Mouse (Mus musculus) urinary bladder, adult 18-20 months (tissue): ENCODE measurements around the gene Sorl1.
A peak's percentile ranks its signal among the peaks of the same experiment; 100 is the strongest.

Experiments used
- DNase-seq, 2 experiments: peaks; one replicate each; pipeline ENCODE4 v3.0.0; 2022; ENCODE audit warnings: low spot score in 2 of 2, mixed read lengths in 2 of 2

Sorl1 gene

DNA sequence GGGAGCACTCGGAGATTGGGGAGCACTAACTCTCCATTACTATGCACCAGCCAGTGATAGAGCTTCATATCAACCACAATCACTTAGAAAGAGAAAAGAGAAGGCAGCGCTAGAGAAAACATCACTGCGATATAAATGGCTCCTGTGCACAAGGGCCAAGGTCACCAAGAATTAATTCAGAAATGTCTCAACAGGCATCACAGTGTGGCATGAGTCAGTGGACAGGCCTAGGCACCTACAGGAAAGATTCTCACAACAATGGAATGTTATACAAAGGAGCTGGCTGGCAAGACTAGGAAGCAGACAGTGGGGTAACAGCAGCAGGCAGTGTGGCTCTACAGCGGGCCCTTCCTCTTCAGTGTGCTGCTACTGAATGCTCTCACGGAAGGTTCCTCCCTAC lies 115.6 kb downstream of the Sorl1 start:
- peak in 1 of 2 experiments; percentile 46 for DNase-seq

DNA sequence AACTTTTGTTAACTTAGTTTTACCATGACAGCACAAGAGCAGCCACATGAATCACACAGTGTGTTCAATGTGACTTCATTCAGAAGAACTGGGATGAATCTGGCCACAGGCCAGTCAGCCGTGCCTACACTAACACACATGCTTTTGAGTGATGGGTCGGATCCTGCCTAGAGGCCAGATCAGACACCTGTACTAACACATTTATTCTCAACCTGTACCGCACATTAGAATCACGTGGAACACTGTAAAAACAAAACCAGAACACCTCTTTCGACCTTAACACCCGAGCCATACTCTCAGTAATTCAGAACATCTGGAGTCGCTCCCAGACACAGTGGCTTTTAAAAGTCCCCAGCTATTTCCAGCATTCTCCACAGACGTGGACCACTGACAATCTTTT lies 119.0 kb downstream of the Sorl1 start:
- DNase-seq = no peak

DNA sequence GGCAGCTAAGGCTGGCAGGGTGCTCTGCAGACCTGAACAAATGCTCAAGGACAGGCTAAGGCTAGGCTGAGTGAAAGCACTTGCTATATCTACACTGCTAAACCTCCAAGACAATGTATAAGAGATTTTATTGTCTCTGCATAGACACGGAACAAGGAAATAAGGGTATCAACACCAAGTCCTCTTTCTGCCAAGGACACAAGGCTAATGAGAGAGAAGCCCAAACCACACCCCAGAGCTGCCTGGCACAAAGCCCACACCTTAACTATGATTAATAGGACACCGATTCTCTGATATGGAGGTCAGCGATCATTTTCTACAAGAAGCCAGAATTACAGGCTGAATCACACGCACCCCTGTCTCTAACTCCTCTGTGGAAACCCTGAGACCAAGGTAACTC lies 120.0 kb downstream of the Sorl1 start:
- DNase-seq = peak; percentile 38 to 50

DNA sequence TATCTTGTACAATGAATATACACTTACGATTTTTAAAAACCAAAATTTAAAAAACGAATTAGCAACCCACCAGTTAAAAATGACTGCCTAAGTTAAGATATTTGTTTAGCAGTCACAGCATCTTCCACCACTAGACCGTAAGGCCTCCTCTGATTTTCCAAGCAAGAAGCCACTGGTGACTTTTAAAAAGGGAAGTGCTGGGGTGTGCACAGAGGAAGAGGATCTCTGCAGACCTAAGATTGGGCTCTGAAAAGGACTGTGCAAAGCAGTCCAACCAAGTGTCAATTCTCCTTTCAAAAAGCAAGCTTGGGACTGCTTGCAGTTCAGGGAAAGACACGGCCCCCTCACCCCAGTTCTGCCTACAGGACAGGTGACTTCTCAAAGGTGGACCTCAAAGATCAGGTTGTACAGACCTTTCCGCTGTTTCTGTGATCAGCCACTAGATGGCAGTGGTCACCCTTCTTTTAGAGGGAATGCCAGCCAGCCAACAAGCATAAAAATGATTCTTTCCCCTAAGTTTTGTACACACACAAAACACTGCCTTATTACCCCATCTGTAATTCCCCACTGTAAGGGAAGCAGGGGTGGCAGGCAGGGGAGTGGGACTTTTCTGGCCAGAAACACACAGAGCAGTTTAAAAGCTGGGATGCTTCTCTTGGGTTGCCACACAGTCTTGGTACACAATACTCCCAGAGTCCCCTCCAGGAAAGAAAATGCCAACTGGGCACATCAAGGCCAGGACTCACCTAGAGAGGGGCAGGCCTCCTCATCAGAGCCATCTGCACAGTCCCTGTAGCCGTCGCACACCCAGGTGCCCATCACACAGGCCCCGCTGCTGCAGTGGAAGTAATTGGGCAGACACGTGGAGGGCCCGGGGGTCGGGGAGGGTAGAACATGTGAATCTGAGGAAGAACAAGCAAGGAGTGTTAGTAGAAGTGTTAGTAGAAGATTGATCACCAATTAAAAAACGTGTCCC lies 124.3 kb downstream of the Sorl1 start:
- no peak for DNase-seq

DNA sequence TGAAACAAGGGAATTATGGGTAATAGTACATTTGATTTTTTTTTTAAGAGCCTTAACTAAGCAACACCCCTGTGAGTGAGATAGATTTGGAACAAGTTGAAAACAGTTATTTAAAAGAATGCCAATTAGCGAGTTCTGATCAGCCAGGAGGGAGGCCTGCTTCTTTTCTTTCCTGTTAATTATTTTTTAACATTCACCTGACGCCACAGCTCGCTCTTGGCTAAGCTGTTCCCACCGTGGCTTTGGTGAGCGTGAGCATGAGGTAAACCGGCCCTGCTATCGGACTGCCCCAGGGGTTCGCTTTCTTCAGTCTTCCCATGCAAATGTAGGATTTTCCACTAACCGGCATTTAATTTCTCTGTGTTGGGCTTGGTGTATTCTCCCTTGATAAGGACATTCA lies 128.8 kb downstream of the Sorl1 start:
- no peak for DNase-seq

DNA sequence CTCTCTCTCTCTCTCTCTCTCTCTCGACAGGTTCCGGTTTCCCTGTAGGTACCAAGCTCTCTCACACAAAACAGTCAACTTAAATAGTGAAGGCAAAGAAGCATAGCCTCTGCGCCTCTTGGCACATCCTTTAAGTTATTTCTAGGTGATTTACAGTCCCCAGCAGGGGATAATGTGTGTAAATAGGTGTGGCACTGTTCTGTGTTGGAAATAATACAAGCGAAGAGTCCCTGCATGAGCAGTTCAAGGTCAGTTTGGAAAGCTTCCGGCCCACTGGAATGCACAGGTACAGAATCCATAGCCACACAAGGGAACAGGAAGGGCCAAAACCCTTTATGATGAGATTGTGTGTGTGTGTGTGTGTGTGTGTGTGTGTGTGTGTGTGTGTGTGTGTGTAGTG lies 130.3 kb downstream of the Sorl1 start:
- no peak for DNase-seq

DNA sequence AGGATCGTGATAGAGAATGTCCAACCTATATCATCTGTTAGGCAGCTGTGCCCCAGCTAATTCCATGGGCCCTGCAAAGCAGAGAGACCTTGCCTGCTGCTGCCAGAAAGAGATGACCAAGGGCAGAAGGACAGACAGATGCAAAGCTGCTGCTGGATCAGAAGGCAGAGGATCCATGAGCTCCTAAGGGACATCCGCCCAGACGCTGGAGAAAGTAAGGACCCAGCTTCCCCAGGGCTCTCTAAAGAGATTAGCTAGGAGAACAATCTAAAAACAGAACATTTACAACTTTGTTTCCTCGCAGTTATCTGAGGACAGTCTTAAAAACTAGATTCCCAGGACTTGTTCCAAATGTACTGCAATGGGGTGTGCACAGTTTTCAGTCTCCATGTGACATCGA lies 131.3 kb downstream of the Sorl1 start:
- no peak for DNase-seq

DNA sequence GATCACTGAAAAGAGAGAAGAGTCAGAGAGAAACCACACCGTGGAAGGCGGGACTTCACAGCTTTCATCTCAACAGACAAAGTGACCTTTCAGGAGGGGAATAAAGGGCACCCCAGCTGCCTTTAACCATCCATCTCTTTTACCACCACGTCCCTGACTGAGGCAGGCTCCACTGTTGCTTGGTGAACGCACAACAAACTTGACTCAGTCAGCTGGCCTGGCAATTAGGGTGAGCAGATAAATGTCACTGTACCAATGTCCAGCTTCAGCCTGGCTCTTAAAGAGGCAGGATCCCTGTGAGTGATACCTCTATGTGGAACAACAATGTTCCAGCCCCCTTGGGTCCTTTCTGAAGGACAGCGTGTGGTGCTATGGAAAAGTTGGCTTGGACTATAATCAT lies 138.5 kb downstream of the Sorl1 start:
- DNase-seq = no peak

DNA sequence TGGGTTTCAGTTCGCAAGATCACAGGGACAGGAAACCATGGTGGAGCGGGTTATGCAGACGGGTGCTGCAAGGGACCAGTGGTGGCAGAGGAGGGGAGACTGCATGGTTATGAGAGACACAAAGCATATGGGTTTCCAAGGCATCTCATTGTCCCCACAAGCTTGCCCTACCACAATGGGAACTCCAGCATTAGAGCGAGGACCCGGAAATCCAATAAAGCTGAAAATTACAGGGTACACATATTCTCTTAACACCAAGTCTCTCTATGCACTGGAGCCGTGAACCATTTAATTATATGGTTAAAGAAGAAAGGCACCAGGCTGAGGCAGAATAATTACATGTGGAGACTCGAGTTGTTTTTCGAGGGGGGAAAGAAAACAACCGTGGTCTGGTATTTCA lies 139.0 kb downstream of the Sorl1 start:
- no peak for DNase-seq

DNA sequence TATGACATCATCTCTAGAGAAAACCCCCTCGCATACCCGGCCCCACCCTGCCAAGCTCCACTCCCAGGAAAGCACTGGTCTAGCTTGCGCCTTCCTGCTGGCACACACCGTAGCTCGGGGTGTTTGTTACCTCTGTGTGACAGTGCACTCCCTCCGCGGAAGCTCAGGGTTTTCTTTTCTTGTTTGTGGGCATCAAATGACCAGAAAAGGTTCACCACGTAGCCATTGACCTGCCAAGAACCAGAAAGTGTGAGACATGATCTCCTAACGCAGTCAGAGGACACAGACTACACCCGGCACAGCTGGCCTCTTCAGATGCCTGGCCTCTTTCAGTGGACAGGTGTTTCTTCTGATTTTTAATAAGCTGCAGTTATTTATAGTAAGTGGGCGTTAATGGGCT lies 139.8 kb downstream of the Sorl1 start:
- DNase-seq = no peak

DNA sequence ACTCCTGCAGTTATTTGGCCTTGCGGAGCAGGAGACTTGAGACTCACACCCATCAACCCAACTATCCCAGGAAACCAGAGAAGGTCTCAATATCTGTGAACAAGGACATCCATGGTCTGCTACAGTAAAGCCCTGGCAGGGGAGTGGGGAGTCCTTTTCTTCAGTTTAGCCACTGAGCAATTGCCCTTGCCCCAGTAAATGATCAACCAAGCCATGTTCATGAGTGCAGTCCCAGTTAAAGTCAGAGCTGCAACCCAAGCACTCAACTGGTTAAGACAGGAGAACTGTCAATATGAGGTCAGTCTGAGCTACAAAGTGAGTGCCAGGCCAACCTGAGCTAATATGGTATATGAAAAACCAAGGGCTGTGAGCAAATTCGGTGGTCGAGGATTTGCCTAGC lies 140.8 kb downstream of the Sorl1 start:
- no peak for DNase-seq

DNA sequence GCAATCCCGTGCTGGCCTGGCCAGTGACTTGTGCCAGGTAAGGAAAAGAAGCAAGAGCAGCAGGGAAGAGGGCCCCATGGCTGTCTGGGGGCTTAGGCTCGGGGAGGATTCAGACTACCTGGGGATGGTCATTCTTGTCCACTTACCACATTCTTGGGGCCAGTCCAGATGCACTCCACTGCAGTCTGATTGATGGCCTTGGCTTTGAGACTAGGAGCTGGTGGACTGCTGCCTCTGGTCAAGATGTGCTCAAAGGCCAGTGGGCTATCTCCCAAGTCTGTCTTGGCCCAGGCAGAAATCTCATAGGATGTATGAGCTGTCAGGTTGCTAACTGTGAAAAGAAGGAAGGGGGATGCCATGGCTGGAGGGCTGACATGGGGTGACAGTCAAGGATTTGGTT lies 141.3 kb downstream of the Sorl1 start:
- no peak for DNase-seq

DNA sequence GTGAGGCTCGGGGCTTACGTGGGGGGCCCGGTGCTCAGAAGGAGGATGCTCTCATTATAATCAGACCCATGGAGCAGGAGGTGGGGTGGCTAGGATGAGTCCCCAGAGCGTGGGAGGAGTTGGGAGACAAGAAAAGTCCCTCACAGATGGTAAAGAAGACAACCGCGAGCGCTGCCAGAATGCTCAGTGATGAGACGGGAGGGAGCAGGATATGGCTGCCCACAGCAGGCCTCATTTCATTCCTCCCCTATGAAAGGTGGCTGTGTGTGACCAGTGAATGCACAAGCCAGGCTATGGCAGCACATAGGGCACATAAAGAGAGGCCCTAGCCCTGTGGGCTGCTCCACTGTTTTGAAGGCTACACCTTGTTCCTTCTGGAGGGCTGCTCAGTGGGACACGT lies 142.1 kb downstream of the Sorl1 start:
- no peak for DNase-seq

DNA sequence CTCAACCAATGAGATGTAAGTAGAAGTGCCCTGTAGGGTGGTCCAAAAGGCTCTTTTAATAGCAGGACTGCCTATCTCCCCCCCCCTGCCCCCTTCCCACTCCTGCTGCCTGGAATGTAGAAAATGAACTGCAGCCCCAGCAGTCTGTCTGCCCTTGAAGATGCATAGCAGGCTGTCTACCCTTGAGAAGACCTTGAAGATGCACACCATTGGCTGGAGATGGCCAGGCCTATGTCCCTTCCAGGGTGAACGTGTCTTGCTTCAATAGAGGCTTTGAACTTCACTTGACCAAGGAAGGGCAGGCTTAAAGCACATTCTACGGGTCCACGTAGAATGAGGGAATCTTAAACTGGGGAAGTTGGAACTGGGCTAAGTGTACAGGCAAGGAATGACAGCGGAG lies 142.8 kb downstream of the Sorl1 start:
- DNase-seq = no peak

DNA sequence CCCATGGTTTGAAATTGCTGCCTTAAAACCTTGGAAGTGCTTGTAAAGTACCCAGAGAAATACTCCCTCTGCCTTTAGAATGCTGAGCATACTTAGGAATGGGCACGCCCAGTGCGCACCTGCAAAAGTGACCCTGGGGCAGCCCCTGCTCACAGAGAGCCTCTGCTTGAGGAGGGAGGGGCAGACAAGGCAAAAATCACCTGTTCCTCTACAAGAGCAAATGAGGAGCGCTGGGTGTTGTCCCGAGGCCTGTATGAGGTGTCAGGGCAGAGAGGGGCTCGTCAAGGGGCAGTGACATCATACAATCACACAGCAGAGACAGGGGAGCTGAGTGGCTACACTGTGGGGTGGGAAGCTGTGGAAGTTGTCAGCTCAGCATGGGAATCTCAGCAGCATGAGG lies 143.3 kb downstream of the Sorl1 start:
- DNase-seq = no peak

DNA sequence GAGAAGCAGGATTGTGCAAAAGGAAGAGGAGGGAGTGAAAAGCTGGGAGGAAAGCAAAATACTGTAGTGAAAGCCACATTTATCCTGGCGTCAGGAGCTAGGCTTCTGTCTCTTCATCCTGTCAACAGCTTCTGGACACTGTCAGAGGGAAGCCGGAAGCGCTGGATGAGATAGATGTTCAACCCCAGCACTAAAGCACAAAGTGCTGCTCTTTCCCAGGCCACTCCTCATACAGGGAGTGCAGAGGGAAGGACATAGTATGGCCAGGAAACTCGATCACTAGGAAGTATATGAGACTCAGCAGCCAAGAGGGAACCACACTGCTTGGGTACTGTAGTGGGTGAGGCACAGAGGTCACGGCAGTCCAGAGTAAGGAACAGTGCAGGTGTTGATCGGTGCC lies 145.7 kb downstream of the Sorl1 start:
- no peak for DNase-seq

DNA sequence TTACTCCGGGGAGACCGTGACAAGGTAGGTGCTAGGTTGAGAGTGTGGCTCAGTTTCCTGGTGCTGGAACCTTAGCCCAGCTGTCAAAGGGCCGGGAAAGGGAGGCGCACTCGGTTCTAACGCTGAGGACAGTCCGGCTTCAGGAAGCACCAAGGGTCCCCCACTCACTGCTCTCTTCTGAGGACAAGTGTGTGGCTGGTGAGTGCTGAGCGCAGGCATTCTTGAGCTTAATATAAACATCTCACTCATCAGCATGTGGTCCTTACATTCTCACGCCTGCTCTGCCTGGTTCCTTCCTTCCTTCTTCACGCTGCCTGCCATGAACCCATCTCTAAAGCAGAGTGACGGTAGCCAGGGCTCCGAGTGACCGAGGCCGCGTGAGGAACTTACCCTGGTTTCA lies 148.1 kb downstream of the Sorl1 start:
- no peak for DNase-seq

DNA sequence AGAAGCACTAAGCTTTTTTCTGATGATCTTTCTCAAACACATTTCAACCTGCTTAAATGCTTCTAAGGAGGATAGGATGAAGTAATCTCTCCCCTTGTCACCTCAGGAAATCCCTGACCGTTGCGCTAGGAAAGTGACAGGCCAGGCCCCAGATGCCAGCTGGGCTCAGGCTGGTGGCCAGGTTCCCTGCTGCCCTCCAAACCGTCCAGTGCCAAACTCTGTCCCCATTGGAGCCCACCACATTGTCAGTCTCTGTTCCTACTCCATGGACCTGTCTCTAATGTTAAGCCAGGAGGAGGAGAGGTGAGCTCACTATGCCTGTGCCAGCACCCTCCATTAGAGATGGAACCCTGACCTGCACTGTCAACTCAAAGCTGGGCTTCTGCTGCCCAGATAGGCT lies 149.4 kb downstream of the Sorl1 start:
- no peak for DNase-seq

DNA sequence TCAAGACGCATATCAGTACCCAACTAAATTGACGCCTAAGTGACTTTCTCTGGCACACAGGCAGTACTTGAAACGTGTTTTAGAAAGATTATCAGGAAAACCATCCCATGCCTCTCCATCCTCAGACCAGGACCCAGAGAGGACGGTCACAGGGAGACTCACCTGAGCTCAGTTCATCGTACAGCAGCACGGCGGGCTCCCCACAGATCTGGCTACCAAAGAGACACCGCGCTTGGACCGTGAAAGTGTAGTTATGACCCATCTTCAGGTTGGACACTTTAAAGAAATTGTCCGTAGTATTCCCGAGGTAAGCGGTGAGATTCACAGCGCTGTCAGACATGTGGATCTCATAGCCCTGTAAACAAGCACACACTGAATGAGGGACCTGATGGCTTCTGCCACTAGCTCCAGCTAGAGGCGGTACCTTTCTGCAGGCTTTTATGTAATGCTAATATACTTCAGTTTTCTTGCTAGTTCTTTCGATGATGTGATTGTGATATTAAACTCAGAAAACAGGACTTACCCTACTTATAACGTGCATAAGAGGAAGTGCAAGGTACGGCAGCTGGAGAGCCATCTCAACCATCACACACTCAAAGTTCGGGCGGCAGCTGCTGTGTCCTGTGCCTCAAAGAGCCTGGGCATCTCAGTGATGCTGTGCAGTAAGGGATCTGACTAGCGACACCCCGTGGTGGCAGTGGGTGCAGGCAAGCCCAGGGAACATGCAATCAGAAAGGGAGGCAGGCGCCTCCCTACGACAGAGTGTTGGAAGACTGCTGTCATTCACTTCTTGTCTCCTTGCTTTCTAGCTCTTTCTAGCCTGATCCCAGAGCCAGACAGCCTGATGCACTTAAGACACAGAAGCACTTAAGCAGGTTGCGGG lies 150.1 kb downstream of the Sorl1 start:
- DNase-seq = no peak

DNA sequence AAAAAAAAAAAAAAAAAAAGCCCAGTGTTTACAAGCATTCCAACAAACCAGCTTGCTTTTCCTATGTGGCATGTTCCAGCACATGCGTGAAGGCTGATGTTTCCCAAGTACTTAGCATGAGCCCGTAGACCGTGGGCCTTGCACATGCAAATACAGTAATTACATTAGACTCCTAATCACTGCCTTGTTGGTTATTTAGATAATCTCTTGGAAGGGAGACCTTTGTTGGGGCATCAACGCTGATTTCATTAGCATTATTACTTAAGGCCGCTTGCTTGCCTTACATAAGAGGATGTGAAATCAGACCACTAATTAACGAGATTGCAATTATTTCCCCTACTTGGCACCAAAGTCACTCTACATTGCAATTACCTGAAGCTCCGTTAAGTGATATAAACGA lies 154.1 kb downstream of the Sorl1 start:
- no peak for DNase-seq

DNA sequence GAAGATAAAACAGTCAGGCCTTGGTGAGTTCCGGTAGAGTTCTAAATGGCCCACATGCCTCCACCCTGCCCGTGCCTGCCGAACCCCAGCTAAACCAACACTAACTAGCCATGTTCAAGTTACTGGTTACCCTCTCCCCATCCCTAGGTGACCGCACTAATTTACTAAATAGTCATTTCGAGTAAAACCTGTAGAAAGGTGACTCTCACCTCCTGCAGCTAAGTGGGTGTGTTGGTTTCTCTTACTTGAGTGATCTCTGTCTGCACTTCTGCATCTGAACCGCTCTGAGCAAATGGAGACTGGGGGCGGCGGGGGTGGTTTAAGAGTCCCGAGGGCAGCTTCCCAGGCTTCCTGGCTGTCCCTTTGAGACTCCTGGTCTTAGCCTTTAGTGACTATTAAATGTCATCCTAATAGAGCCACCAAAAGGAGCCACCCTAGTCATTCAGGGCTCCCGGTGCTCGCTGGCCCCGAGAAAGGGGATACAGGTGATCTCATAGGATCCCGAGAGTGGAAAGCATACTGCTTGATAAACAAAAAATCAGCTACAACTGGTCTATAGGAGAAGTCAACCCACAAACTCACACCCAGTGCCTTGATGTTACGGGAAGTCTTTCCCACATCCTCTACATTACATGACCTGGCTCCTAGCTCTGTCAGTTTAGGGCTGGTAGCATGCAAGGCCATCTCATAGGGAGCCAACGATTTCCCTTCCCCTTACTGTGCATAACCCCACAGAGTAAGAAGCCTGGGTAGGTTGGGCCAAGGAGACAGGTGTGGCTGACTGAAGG lies 155.2 kb downstream of the Sorl1 start:
- no peak for DNase-seq

DNA sequence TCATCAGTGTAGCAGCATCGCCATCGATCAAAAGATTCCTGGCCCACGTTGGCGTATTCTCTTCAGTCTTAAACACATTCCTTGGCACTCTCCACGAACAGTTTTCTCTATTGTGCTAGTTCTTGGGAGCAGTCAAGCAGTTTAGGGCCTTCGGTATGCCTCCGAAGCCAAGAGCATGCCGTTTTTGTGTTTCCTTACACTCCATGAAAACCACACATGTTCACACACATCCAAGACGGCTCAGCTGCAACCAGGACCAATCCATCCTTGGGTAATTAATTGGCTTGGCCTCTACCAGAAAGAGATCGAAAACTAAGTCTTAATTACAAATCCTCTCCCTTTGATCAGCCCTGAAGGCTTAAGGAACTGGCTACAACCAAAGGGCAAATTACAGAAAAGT lies 162.8 kb downstream of the Sorl1 start:
- no peak for DNase-seq
